Mouse (Mus musculus) embryonic facial prominence, embryonic 10.5 days (tissue): ENCODE results near the gene Ago1. TPM values are rescaled to one million over a fixed set of nuclear protein-coding genes. Genes with fewer than 3 reads are reported as not detected.

Experiments
- DNase-seq: peaks from one replicate; pipeline ENCODE4 v3.0.0-alpha.2; 2017; ENCODE audit warnings: low spot score
- H3K27ac ChIP-seq: fragments of 300-500 bp; sonication (generic); replicated peaks from 2 replicates; pipeline ENCODE4 v1.5.1; 2016; ENCODE audit warnings: mild to moderate bottlenecking
- H3K27me3 ChIP-seq: fragments of 300-500 bp; sonication (generic); replicated peaks from 2 replicates; pipeline ENCODE4 v1.6.1; 2016; ENCODE audit warnings: low read depth, mild to moderate bottlenecking; ENCODE audit not compliant: poor library complexity, severe bottlenecking
- H3K36me3 ChIP-seq: fragments of 300-500 bp; sonication (generic); replicated peaks from 2 replicates; pipeline ENCODE4 v1.6.1; 2016; ENCODE audit warnings: mild to moderate bottlenecking, moderate library complexity
- H3K4me1 ChIP-seq: fragments of 300-500 bp; sonication (generic); 2 replicates; pipeline ENCODE4 v1.6.1; 2016
- H3K4me3 ChIP-seq: fragments of 300-500 bp; sonication (generic); 2 replicates; pipeline ENCODE4 v1.5.1; 2016; ENCODE audit warnings: mild to moderate bottlenecking, moderate library complexity
- H3K9me3 ChIP-seq: fragments of 300-500 bp; sonication (generic); 2 replicates; pipeline ENCODE4 v1.6.1; 2016; ENCODE audit warnings: mild to moderate bottlenecking
- WGBS: fragments of 180-500 bp; shearing (Covaris S2); methylation state at CpG from one replicate; pipeline ENCODE4 v1.1.7; 2016; 5-methylcytosine and 5-hydroxymethylcytosine counted together
- polyA plus RNA-seq: library from polyadenylated mRNA; unstranded; fragments of >200 nt; fragmentation: Nextera tagmentation; extraction: Ambion mirVana; gene quantifications from 2 replicates; pipeline ENCODE4 v1.2.1, GENCODE M21; 2016

The Ago1 gene
- polyA plus RNA-seq, 1 experiment from 2014 or later = 6.3 TPM

DNA sequence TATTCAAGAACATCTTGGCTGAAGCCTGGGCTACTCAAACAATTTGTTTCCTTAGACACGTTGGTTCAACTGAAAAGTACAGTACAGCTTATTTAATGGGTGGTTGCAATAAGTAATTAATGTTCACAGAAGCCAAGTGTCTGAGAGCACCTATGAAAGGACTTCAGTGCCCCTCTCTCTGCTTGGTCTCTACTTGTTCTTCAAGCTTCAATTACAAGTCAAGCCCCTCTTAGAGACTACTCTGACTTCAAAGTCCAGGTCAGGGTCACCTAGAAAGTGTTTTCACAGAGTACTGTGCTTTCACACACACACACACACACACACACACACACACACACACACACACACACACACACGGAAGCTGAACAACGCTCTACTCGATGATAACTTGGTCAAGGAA, 25.0 kb upstream of the Ago1 start:
- Histone ChIP-seq H3K9me3 (no peaks in the 10 kb centered on the region), H3K27ac (no peak overlapping the region), H3K4me1 (0 out of 2 replicates have a peak, but pooled peaks cover 3% of the 10 kb centered on the region), H3K27me3 (no peaks in the 10 kb centered on the region), H3K36me3 (no peaks in the 10 kb centered on the region), H3K4me3 (no peak overlapping the region)
- 88% methylated on average over 4 of the region's 4 CpGs for whole genome bisulfite sequencing
- DNase-seq = no peak

DNA sequence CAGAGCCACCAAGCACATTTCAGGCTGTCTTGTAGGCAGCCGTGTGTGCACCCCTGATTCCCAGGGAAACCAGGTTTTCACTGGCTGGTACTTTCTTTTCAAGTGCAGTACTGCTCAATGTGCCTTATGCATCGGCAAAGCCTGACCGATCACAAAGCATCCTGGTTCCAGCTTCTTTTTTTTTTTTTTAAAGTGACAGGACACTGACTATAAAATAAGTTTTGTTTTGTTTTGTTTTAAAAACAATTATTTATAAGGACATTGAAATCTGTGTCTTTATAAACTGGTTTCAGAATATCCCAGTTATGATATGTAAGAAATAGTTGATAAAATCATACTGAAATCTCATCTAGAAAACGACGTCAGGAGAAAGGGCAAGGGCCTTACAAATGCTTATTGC, 23.6 kb upstream of the Ago1 start:
- Histone ChIP-seq H3K36me3 (no peaks in the 10 kb centered on the region), H3K9me3 (no peaks in the 10 kb centered on the region), H3K27ac (no peak overlapping the region), H3K4me3 (no peak overlapping the region), H3K4me1 (0 out of 2 replicates have a peak, but pooled peaks cover 3% of the 10 kb centered on the region), H3K27me3 (no peaks in the 10 kb centered on the region)
- 69% methylated on average over 5 of the region's 5 CpGs for WGBS
- no peak for DNase-seq

DNA sequence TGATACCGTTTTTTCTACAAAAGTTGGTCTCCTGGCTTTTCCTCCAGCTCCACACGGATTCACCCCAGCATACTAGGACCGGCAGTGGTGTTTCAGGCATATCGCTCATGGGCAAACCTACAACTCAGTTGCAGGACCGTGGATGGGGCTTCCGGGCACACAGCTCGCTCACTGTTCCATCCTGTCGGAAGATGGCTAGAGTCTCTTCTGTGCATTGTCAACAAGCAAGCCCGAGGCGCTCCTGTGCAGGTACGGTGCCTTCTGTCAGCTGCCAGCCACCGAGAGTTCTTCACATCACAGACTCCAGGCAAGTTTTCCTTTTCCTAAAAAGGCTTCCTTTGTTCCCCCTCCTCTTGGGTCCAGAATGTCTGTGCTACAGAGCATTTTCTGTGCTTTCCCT, 22.3 kb upstream of the Ago1 start:
- H3K27ac ChIP-seq = no peak overlapping the region
- H3K4me3 ChIP-seq = no peak overlapping the region
- H3K9me3 ChIP-seq = no peaks in the 10 kb centered on the region
- WGBS = 79% methylated on average over 12 of the region's 12 CpGs
- no peak for DNase-seq
- H3K4me1 ChIP-seq = 0 out of 2 replicates have a peak, but pooled peaks cover 3% of the 10 kb centered on the region
- no peaks in the 10 kb centered on the region for H3K27me3 ChIP-seq
- H3K36me3 ChIP-seq = no peaks in the 10 kb centered on the region

DNA sequence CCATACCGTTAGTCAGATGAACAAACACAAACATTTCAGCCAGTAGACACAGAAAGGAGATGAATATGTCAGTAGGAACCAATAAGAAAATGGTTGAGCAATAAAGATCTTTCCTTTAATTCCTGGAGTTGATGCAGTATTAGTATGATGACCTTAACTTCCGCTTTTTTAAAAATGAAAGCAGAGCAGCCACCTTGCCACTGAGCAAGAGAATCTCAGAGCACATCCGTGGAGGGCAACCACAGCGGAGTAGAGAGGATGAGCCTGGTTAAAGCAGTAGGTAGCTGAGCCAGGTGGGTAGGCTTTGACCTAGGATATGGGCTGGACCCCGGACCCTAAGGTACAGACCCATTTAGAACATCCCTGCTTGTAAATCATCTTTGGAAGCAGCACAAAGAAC, 21.4 kb upstream of the Ago1 start:
- WGBS = 87% methylated on average over 5 of the region's 5 CpGs
- Histone ChIP-seq H3K27ac (no peak overlapping the region), H3K9me3 (no peaks in the 10 kb centered on the region), H3K4me1 (0 out of 2 replicates have a peak, but pooled peaks cover 3% of the 10 kb centered on the region), H3K36me3 (no peaks in the 10 kb centered on the region), H3K4me3 (no peak overlapping the region), H3K27me3 (no peaks in the 10 kb centered on the region)
- DNase-seq = no peak

DNA sequence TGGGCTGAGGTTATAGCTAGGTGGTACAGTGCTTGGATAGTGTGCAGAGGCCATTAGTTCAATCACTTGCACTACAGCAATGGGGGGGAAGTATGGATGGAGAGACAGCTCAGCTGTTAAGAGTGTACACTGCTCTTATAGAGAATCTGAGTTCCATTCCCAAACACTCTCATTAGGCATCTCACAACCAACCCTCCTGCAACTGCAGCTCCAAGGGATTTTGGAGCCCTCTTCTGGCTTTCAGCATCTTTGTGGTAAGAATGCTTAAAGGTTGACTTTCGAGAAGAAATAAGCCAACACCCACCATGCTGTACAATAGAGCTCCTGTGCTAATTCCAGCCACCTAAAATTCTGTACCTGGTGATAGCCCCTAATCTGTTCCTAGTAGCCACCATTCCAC, 17.8 kb upstream of the Ago1 start:
- no peaks in the 10 kb centered on the region for H3K36me3 ChIP-seq
- H3K27ac ChIP-seq = no peak overlapping the region
- no peak overlapping the region for H3K4me3 ChIP-seq
- WGBS = 83% methylated on average over 1 of the region's 1 CpGs
- H3K27me3 ChIP-seq = no peaks in the 10 kb centered on the region
- no peak for DNase-seq
- no peaks in the 10 kb centered on the region for H3K9me3 ChIP-seq
- H3K4me1 ChIP-seq = 0 out of 2 replicates have a peak, but pooled peaks cover 3% of the 10 kb centered on the region

DNA sequence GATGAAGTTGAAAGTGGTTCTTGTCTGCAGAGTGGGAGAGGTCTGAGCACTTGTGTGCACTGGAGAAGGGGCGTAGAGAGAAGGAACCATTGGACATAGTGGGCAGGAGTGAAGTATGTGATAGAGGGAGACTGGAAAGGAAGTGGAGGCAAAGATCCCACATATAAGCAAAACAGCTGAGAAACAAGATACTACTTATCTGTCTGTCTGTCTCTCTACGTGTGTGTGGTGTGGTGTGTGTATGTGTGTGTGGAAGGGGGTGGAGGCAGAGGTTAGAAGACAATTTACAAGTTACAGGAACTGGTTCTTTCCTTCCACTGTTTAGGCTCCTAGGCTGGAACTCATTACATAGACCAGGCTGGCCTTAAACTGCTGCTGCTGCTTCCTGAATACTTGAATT, 16.7 kb upstream of the Ago1 start:
- no peak for DNase-seq
- no peak overlapping the region for H3K4me3 ChIP-seq
- no peaks in the 10 kb centered on the region for H3K9me3 ChIP-seq
- no peaks in the 10 kb centered on the region for H3K36me3 ChIP-seq
- WGBS = 83% methylated on average over 2 of the region's 2 CpGs
- no peaks in the 10 kb centered on the region for H3K4me1 ChIP-seq
- H3K27ac ChIP-seq = no peak overlapping the region
- no peaks in the 10 kb centered on the region for H3K27me3 ChIP-seq

DNA sequence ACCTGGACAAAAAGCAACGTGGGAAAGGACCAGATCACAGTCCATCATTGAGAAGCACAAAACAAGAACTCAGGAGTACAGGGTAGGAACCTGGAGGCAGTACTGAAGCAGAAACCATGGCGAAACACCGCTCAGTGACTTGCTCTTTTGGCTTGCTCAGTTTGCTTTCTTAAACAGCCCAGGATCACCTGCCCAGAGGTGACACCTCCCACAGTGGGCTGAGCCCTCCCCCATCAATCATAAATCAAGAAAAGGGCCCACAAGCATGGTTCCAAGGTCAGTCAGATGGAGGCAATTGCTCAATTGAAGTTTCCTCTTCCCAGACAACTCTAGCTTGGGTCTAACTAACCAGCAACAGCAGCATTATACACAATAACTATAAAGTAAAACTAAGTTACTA, 15.5 kb upstream of the Ago1 start:
- no peak for DNase-seq

DNA sequence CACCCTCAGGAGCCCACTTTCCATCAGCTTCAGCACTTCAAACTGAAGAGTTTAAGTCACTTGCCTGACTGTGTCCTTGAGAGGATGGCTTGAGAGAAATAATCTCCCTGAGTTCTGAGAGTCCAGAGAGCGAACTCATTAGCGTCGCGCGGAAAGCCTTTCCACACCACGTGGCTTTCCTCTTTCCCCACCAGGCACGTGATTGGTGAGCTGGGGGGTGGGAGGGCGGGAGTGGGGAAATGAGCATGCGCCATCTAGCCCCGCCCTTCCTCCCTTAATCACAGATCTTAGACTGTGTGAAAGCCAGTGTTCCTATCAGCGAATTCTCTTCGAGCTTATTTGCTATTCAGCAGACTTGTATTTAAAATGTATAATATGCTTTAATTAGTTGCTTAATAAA, 14.6 kb upstream of the Ago1 start:
- no peak for DNase-seq
- no peaks in the 10 kb centered on the region for H3K9me3 ChIP-seq
- H3K4me3 ChIP-seq = no peak overlapping the region
- no peak overlapping the region for H3K27ac ChIP-seq
- no peaks in the 10 kb centered on the region for H3K4me1 ChIP-seq
- no peaks in the 10 kb centered on the region for H3K27me3 ChIP-seq
- WGBS = 83% methylated on average over 12 of the region's 12 CpGs
- no peaks in the 10 kb centered on the region for H3K36me3 ChIP-seq

More for the DNA sequence above, 15.5 kb upstream of the Ago1 start:
- 86% methylated on average over 3 of the region's 3 CpGs for WGBS
- Histone ChIP-seq H3K9me3 (no peaks in the 10 kb centered on the region), H3K36me3 (no peaks in the 10 kb centered on the region), H3K27me3 (no peaks in the 10 kb centered on the region), H3K4me3 (no peak overlapping the region), H3K27ac (no peak overlapping the region), H3K4me1 (no peaks in the 10 kb centered on the region)

DNA sequence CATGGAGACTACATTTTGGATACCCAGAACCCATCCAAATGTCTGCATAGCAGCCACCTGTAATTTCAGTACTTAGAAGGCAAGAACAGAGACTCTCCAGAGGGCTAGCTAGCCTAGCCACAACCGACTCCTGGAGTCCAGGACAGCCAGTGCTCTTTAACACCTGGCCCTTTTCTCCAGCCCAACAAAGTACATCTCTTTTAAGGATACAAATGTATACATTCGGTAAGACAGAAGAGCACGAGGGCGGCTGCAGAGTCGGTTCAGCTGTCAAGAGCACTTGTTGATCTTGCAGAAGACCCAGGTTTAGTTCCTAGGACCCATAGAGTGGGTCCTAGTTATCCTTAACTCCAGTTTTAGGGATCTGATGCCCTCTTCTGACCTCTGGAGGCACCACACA, 13.1 kb upstream of the Ago1 start:
- WGBS = 92% methylated on average over 5 of the region's 5 CpGs
- DNase-seq = no peak
- H3K27ac ChIP-seq = no peak overlapping the region

DNA sequence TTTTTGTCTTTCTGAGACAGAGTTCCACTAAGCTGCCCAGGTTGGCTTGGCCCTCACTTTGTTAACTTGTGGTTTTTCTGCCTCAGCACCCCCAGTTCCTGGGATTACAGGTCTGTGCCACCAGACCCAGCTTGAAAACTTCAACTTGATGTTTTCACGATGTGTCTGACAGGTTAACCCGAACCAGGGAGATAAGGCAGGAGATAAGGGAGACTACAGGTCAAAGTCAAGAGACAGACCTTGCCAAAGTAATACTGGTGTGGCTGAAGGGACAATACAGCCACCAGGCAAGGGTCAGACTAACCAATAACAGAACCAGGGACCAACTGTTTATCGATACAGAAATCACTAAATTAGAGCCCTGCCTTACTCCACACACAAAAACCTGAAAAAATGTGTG, 11.9 kb upstream of the Ago1 start:
- Histone ChIP-seq H3K9me3 (no peaks in the 10 kb centered on the region), H3K4me1 (no peaks in the 10 kb centered on the region), H3K27me3 (no peaks in the 10 kb centered on the region), H3K4me3 (no peak overlapping the region), H3K27ac (no peak overlapping the region), H3K36me3 (no peaks in the 10 kb centered on the region)
- DNase-seq = no peak
- 69% methylated on average over 3 of the region's 3 CpGs for WGBS

More for the DNA sequence above, 13.1 kb upstream of the Ago1 start:
- Histone ChIP-seq H3K4me1 (no peaks in the 10 kb centered on the region), H3K4me3 (no peak overlapping the region), H3K27me3 (no peaks in the 10 kb centered on the region), H3K36me3 (no peaks in the 10 kb centered on the region), H3K9me3 (no peaks in the 10 kb centered on the region)

DNA sequence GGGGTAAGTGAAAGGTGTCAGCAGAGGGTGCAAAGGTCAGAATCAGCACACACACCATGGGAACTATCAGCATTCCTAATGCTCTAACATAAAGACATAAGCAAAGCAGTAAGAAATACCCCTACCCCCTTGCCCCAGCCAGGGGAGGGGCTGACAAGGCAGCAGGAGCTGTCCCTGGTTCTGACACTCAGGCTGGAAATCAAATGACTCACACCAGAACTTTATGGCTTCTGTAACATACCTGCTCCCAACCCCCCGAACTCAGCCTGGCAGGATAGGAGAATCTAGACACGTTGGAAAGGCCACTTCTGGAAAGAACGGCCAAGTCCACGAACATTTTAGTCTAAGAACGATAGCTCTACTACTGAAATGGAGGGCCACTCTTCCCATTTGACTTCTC, 4.6 kb upstream of the Ago1 start:
- peak; percentile 40 for DNase-seq

DNA sequence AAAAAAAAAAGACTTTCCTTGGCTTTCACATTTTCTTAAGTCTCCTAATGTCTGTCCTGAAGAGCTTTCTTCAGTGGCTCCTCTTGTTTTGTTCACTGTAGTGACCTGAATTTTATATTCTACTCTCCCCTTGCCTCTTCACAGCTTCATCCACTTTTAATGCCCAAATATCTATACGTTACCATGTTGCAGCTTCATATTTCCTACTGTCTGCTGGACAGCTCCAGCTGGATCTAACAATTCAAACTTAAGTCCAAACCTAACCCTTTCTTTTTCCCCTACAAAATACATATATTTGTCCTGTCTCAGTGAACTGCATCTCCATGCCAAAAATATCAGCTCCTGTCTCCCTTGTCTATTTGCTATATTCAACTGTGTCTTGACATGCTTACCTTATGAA, 951 bp upstream of the Ago1 start:
- Histone ChIP-seq H3K4me3 (no peak overlapping the region), H3K36me3 (no peaks in the 10 kb centered on the region), H3K4me1 (peaks cover 45% of the 10 kb centered on the region), H3K27ac (no peak overlapping the region), H3K9me3 (no peaks in the 10 kb centered on the region), H3K27me3 (no peaks in the 10 kb centered on the region)
- DNase-seq = no peak
- 54% methylated on average over 1 of the region's 1 CpGs for WGBS

More for the DNA sequence above, 4.6 kb upstream of the Ago1 start:
- H3K4me1 ChIP-seq = peaks cover 9% of the 10 kb centered on the region; the same call in 1 of the 2 replicates
- no peaks in the 10 kb centered on the region for H3K27me3 ChIP-seq
- H3K9me3 ChIP-seq = no peaks in the 10 kb centered on the region
- no peak overlapping the region for H3K27ac ChIP-seq
- 50% methylated on average over 5 of the region's 5 CpGs for WGBS
- H3K4me3 ChIP-seq = no peak overlapping the region
- H3K36me3 ChIP-seq = no peaks in the 10 kb centered on the region

DNA sequence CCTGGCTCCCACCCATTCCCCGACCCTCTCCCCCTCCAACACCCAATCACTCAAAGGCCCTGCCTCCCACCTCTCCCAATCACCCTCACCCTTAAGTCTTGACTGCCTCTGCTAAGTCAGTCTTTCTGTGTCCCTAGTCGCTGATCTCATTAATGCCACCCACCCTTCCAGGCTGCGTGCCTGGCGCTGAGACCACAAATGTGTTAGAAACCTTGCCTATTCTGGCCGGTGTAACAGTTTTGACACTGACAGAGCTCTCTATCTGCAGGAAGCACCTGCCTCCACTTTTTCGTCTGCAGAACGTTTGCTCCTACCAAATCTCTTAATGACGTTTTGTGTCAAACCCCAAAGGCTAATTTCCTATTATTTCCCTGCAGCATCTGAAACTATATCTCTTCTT, 542 bp upstream of the Ago1 start:
- Histone ChIP-seq H3K27me3 (no peaks in the 10 kb centered on the region), H3K36me3 (no peaks in the 10 kb centered on the region), H3K9me3 (no peaks in the 10 kb centered on the region), H3K4me1 (peaks cover 49% of the 10 kb centered on the region), H3K27ac (peak overlapping the region; percentile 96), H3K4me3 (peak overlapping the region; percentile 88)
- no peak for DNase-seq
- WGBS = 9% methylated on average over 8 of the region's 8 CpGs
